Mouse (Mus musculus) CH12.LX (cell line): ENCODE data around the gene Serpina3b.

Source experiments
- CTCF ChIP-seq, 2 experiments: IDR thresholded peaks in 1 of 2; conservative IDR thresholded peaks in 1 of 2; 2 replicates each; pipeline ENCODE4 v1.5.1; 2011 to 2012; ENCODE audit warnings: low read depth in 2 of 2, low read length in 2 of 2, improper control_type of control experiment in 1 of 2, inconsistent platforms in 1 of 2, mild to moderate bottlenecking in 1 of 2, moderate library complexity in 1 of 2
- EP300 ChIP-seq: IDR thresholded peaks from 2 replicates; pipeline ENCODE4 v1.6.1; 2011; ENCODE audit warnings: low read length, improper control_type of control experiment
- HCFC1 ChIP-seq: IDR thresholded peaks from 2 replicates; pipeline ENCODE4 v1.6.1; 2012; ENCODE audit warnings: low read depth, mild to moderate bottlenecking, inconsistent platforms, low read length, improper control_type of control experiment
- NRF1 ChIP-seq: IDR thresholded peaks from 2 replicates; pipeline ENCODE4 v1.6.1; 2014; ENCODE audit warnings: low read depth, mild to moderate bottlenecking, inconsistent platforms, low read length, improper control_type of control experiment, moderate library complexity
- POLR2A ChIP-seq: IDR thresholded peaks from 2 replicates; pipeline ENCODE4 v1.6.1; 2011; ENCODE audit warnings: low read depth, mild to moderate bottlenecking, improper control_type of control experiment, low read length
- UBTF ChIP-seq: IDR thresholded peaks from 2 replicates; pipeline ENCODE4 v1.6.1; 2012; ENCODE audit warnings: low read depth, mild to moderate bottlenecking, inconsistent platforms, low read length, improper control_type of control experiment, moderate library complexity

DNA sequence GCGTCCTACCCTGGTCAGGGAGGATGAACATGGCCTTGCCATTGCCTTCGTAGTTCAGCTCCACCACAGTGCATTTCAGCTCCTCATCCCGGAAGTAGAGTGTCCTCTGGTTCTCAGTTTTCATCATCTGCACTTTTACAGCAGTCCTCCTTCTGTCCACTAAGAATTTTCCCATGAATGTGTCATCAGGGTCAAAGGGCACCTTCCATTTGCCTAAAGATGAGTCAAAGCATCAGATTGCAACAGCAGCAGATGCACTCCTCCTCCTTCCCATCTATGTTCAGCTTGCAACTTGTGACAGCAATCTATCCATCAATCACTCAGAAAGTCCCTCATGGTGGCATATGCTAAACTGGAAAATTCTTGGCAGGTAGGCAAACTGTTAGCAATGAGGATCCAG lies 47.8 kb downstream of the Serpina3b start:
- no peak for TF ChIP-seq POLR2A
- no peak for TF ChIP-seq CTCF (conservative IDR thresholded peaks at IDR 0.05 in 1 of 2, IDR thresholded peaks at IDR 0.05 in 1 of 2; ENCODE audit: low read depth in 2 of 2, low read length in 2 of 2)
- no peak for TF ChIP-seq HCFC1
- TF ChIP-seq UBTF, result no peak
- TF ChIP-seq NRF1, result no peak
- TF ChIP-seq EP300, result no peak
